Mouse (Mus musculus): Measurements from ENCODE around the gene Pla2g6. TPM values are rescaled to one million over a fixed set of nuclear protein-coding genes. Genes with fewer than 3 reads are reported as not detected.
A peak's percentile ranks its signal among the peaks of the same experiment; 100 is the strongest.

The Pla2g6 gene
- polyA plus RNA-seq, 1 experiment from 2014 or later: 11.6 TPM

GRCm38 (mm10) chr15:79322281-79322990 lies 5.8 kb downstream of the Pla2g6 start:
- Histone ChIP-seq H3K9ac (ENCODE audit: low read depth, low read length) (peak overlapping the region; percentile 39; the same call in 1 of the 2 replicates), H3K4me2 (no peak overlapping the region), H3K4me1 (ENCODE audit: control insufficient read depth, insufficient read depth, low read length) (peaks cover 37% of the 10 kb centered on the region)

GRCm38 (mm10) chr15:79321733-79322190 lies 6.4 kb downstream of the Pla2g6 start:
- no peaks in the 10 kb centered on the region for H3K36me3 ChIP-seq (ENCODE audit: control insufficient read depth, insufficient read depth, low read length)
- no peaks in the 10 kb centered on the region for H3K27me3 ChIP-seq (ENCODE audit: control insufficient read depth, insufficient read depth, low read length)
- H3K4me1 ChIP-seq (ENCODE audit: control insufficient read depth, insufficient read depth, low read length): peaks cover 35% of the 10 kb centered on the region
- 51% methylated on average over 5 of the region's 5 CpGs for WGBS (ENCODE audit: insufficient replicate concordance)
- no peaks in the 10 kb centered on the region for H3K9me3 ChIP-seq (replicated peaks; ENCODE audit: control insufficient read depth, low read length)
- H3K4me2 ChIP-seq: no peak overlapping the region
- ATAC-seq (replicated peaks; ENCODE audit: insufficient number of reproducible peaks, low FRiP score, low TSS enrichment): no peak
- H3K4me3 ChIP-seq (ENCODE audit: low read depth, low read length): no peak overlapping the region
- no peak overlapping the region for H3K9ac ChIP-seq (ENCODE audit: low read depth, low read length)
- H3K27ac ChIP-seq (ENCODE audit: low read depth, low read length): peak overlapping the region; percentile 68; the same call in 1 of the 2 replicates

More at GRCm38 (mm10) chr15:79322281-79322990, 5.8 kb downstream of the Pla2g6 start:
- Histone ChIP-seq H3K9me3 (replicated peaks; ENCODE audit: control insufficient read depth, low read length) (no peaks in the 10 kb centered on the region), H3K36me3 (ENCODE audit: control insufficient read depth, insufficient read depth, low read length) (no peaks in the 10 kb centered on the region), H3K27me3 (ENCODE audit: control insufficient read depth, insufficient read depth, low read length) (no peaks in the 10 kb centered on the region), H3K27ac (ENCODE audit: low read depth, low read length) (peak overlapping the region; percentile 68; the same call in 1 of the 2 replicates), H3K4me3 (ENCODE audit: low read depth, low read length) (no peak overlapping the region)
- no peak for ATAC-seq (replicated peaks; ENCODE audit: insufficient number of reproducible peaks, low FRiP score, low TSS enrichment)
- 45% methylated on average over 11 of the region's 11 CpGs for WGBS (ENCODE audit: insufficient replicate concordance)

- no peaks in the 10 kb centered on the region for H3K27me3 ChIP-seq (ENCODE audit: control insufficient read depth, insufficient read depth, low read length)
- 0 out of 2 replicates have a peak, but pooled peaks cover 4% of the 10 kb centered on the region for H3K4me1 ChIP-seq (ENCODE audit: control insufficient read depth, insufficient read depth, low read length)
- 51% methylated on average over 8 of the region's 8 CpGs for WGBS (ENCODE audit: insufficient replicate concordance)
- no peak overlapping the region for H3K4me2 ChIP-seq
- no peak overlapping the region for H3K9ac ChIP-seq (ENCODE audit: low read depth, low read length)
- no peaks in the 10 kb centered on the region for H3K36me3 ChIP-seq (ENCODE audit: control insufficient read depth, insufficient read depth, low read length)
- H3K4me3 ChIP-seq (ENCODE audit: low read depth, low read length): no peak overlapping the region
- no peaks in the 10 kb centered on the region for H3K9me3 ChIP-seq (replicated peaks; ENCODE audit: control insufficient read depth, low read length)
- no peak overlapping the region for H3K27ac ChIP-seq (ENCODE audit: low read depth, low read length)
- no peak for ATAC-seq (replicated peaks; ENCODE audit: insufficient number of reproducible peaks, low FRiP score, low TSS enrichment)
Observed at GRCm38 (mm10) chr15:79313848-79314369, 14.3 kb downstream of the Pla2g6 start.

- ATAC-seq (replicated peaks; ENCODE audit: insufficient number of reproducible peaks, low FRiP score, low TSS enrichment): no peak
- H3K27ac ChIP-seq (ENCODE audit: low read depth, low read length): no peak overlapping the region
- no peaks in the 10 kb centered on the region for H3K4me1 ChIP-seq (ENCODE audit: control insufficient read depth, insufficient read depth, low read length)
- H3K9ac ChIP-seq (ENCODE audit: low read depth, low read length): no peak overlapping the region
- no peaks in the 10 kb centered on the region for H3K9me3 ChIP-seq (replicated peaks; ENCODE audit: control insufficient read depth, low read length)
- H3K27me3 ChIP-seq (ENCODE audit: control insufficient read depth, insufficient read depth, low read length): no peaks in the 10 kb centered on the region
- no peak overlapping the region for H3K4me3 ChIP-seq (ENCODE audit: low read depth, low read length)
- H3K36me3 ChIP-seq (ENCODE audit: control insufficient read depth, insufficient read depth, low read length): no peaks in the 10 kb centered on the region; the same call in 1 of the 2 replicates
- WGBS (ENCODE audit: insufficient replicate concordance): 39% methylated on average over 4 of the region's 4 CpGs
- H3K4me2 ChIP-seq: no peak overlapping the region
Observed at GRCm38 (mm10) chr15:79307861-79308260, 20.3 kb downstream of the Pla2g6 start.

GRCm38 (mm10) chr15:79306043-79306637 lies 22.1 kb downstream of the Pla2g6 start:
- WGBS (ENCODE audit: insufficient replicate concordance): 62% methylated on average over 23 of the region's 23 CpGs
- H3K9me3 ChIP-seq (replicated peaks; ENCODE audit: control insufficient read depth, low read length): no peaks in the 10 kb centered on the region
- H3K9ac ChIP-seq (ENCODE audit: low read depth, low read length): no peak overlapping the region
- H3K27me3 ChIP-seq (ENCODE audit: control insufficient read depth, insufficient read depth, low read length): no peaks in the 10 kb centered on the region
- ATAC-seq (replicated peaks; ENCODE audit: insufficient number of reproducible peaks, low FRiP score, low TSS enrichment): no peak
- no peaks in the 10 kb centered on the region; the same call in 1 of the 2 replicates for H3K36me3 ChIP-seq (ENCODE audit: control insufficient read depth, insufficient read depth, low read length)
- no peaks in the 10 kb centered on the region for H3K4me1 ChIP-seq (ENCODE audit: control insufficient read depth, insufficient read depth, low read length)
- no peak overlapping the region for H3K27ac ChIP-seq (ENCODE audit: low read depth, low read length)
- H3K4me2 ChIP-seq: no peak overlapping the region
- H3K4me3 ChIP-seq (ENCODE audit: low read depth, low read length): no peak overlapping the region

- Histone ChIP-seq H3K27ac (ENCODE audit: low read depth, low read length) (no peak overlapping the region), H3K36me3 (ENCODE audit: control insufficient read depth, insufficient read depth, low read length) (peaks cover 2% of the 10 kb centered on the region; the same call in 1 of the 2 replicates), H3K4me1 (ENCODE audit: control insufficient read depth, insufficient read depth, low read length) (no peaks in the 10 kb centered on the region), H3K4me2 (no peak overlapping the region), H3K27me3 (ENCODE audit: control insufficient read depth, insufficient read depth, low read length) (no peaks in the 10 kb centered on the region), H3K9ac (ENCODE audit: low read depth, low read length) (no peak overlapping the region), H3K4me3 (ENCODE audit: low read depth, low read length) (no peak overlapping the region), H3K9me3 (replicated peaks; ENCODE audit: control insufficient read depth, low read length) (no peaks in the 10 kb centered on the region)
- no peak for ATAC-seq (replicated peaks; ENCODE audit: insufficient number of reproducible peaks, low FRiP score, low TSS enrichment)
- 79% methylated on average over 3 of the region's 5 CpGs for whole genome bisulfite sequencing (ENCODE audit: insufficient replicate concordance)
Observed at GRCm38 (mm10) chr15:79304832-79305231, 23.4 kb downstream of the Pla2g6 start.

- 80% methylated on average over 8 of the region's 8 CpGs for WGBS (ENCODE audit: insufficient replicate concordance)
Observed at GRCm38 (mm10) chr15:79303725-79304124, 24.5 kb downstream of the Pla2g6 start.

GRCm38 (mm10) chr15:79299563-79300155 lies 28.5 kb downstream of the Pla2g6 start:
- Histone ChIP-seq H3K4me1 (ENCODE audit: control insufficient read depth, insufficient read depth, low read length) (no peaks in the 10 kb centered on the region), H3K27me3 (ENCODE audit: control insufficient read depth, insufficient read depth, low read length) (no peaks in the 10 kb centered on the region), H3K9me3 (replicated peaks; ENCODE audit: control insufficient read depth, low read length) (no peaks in the 10 kb centered on the region), H3K4me2 (no peak overlapping the region), H3K9ac (ENCODE audit: low read depth, low read length) (no peak overlapping the region), H3K27ac (ENCODE audit: low read depth, low read length) (no peak overlapping the region), H3K4me3 (ENCODE audit: low read depth, low read length) (no peak overlapping the region), H3K36me3 (ENCODE audit: control insufficient read depth, insufficient read depth, low read length) (0 out of 2 replicates have a peak, but pooled peaks cover 2% of the 10 kb centered on the region)
- ATAC-seq (replicated peaks; ENCODE audit: insufficient number of reproducible peaks, low FRiP score, low TSS enrichment): no peak
- WGBS (ENCODE audit: insufficient replicate concordance): 71% methylated on average over 2 of the region's 2 CpGs

More at GRCm38 (mm10) chr15:79303725-79304124, 24.5 kb downstream of the Pla2g6 start:
- no peak for ATAC-seq (replicated peaks; ENCODE audit: insufficient number of reproducible peaks, low FRiP score, low TSS enrichment)
- no peaks in the 10 kb centered on the region for H3K4me1 ChIP-seq (ENCODE audit: control insufficient read depth, insufficient read depth, low read length)
- H3K9me3 ChIP-seq (replicated peaks; ENCODE audit: control insufficient read depth, low read length): no peaks in the 10 kb centered on the region
- H3K4me3 ChIP-seq (ENCODE audit: low read depth, low read length): no peak overlapping the region
- H3K4me2 ChIP-seq: no peak overlapping the region
- H3K27me3 ChIP-seq (ENCODE audit: control insufficient read depth, insufficient read depth, low read length): no peaks in the 10 kb centered on the region
- peaks cover 2% of the 10 kb centered on the region; the same call in 1 of the 2 replicates for H3K36me3 ChIP-seq (ENCODE audit: control insufficient read depth, insufficient read depth, low read length)
- H3K9ac ChIP-seq (ENCODE audit: low read depth, low read length): no peak overlapping the region
- no peak overlapping the region for H3K27ac ChIP-seq (ENCODE audit: low read depth, low read length)

Measured in heart, embryonic 11.5 days (tissue).